In genomic region chr10:10835406-10835805, GRCm38 (mm10) we compare ENCODE assay signal across 14 mouse cellular contexts.
A peak's percentile ranks its signal among the peaks of the same experiment; 100 is the strongest.
DNase-seq lines count a peak whose midpoint lies in the region; TF ChIP-seq lines count a peak whose summit lies in the region.
"Had no signal": no experiment of that assay in that cellular context is flagged by ENCODE, and none has a peak within 500 bp of the region (broad histone marks: within the 10 kb centered on the region; RNA-seq: fewer than 3 reads in every experiment).

No protein-coding gene starts in this region.

- no peak overlapping the region for H3K4me3 ChIP-seq in layer of hippocampus, adult 2 months
- H3K4me3 ChIP-seq in kidney, adult 2 months (ENCODE audit: insufficient read depth, low read depth, low read length) = no peak overlapping the region
- H3K4me3 ChIP-seq: embryonic facial prominence, embryonic 12.5 days; forebrain, embryonic 15.5 days; heart, embryonic 10.5 days; hindbrain, embryonic 12.5 days had no signal

- DNase-seq in layer of hippocampus, adult 2 months (ENCODE audit: low spot score in 2 of 2) = no peak
- no peak for DNase-seq in layer of hippocampus, postnatal 14 days (ENCODE audit: low spot score in 2 of 2)
- DNase-seq in cerebellum, adult 8-10 months = peak; percentile 38
- DNase-seq in cerebellum, postnatal 25 days = peak; percentile 39 to 61
- DNase-seq in kidney, adult 2 months = no peak
- DNase-seq in heart, adult 8-10 months (ENCODE audit: low spot score) = no peak
- DNase-seq: gastrocnemius, postnatal 36 days; heart, adult 11 months; heart, postnatal 10 days; heart, postnatal 4 days had no signal

- H3K27ac ChIP-seq in layer of hippocampus, adult 2 months = peak overlapping the region; percentile 59; the same call in 1 of the 2 replicates
- H3K27ac ChIP-seq in kidney, adult 2 months (ENCODE audit: insufficient read depth, low read depth, low read length) = no peak overlapping the region
- H3K27ac ChIP-seq: embryonic facial prominence, embryonic 12.5 days; forebrain, embryonic 15.5 days; heart, embryonic 10.5 days; hindbrain, embryonic 12.5 days had no signal

- no peaks in the 10 kb centered on the region for H3K4me1 ChIP-seq in kidney, adult 2 months (ENCODE audit: control insufficient read depth, insufficient read depth, low read length)
- H3K4me1 ChIP-seq: embryonic facial prominence, embryonic 12.5 days; forebrain, embryonic 15.5 days; heart, embryonic 10.5 days; hindbrain, embryonic 12.5 days had no signal

- TF ChIP-seq POLR2A in kidney, adult 2 months (IDR thresholded peaks at IDR 0.05; ENCODE audit: low read depth, low read length) = no peak

- no peaks in the 10 kb centered on the region for H3K27me3 ChIP-seq in kidney, adult 2 months (replicated peaks; ENCODE audit: control insufficient read depth, insufficient read depth, low read length)
- H3K27me3 ChIP-seq: embryonic facial prominence, embryonic 12.5 days; forebrain, embryonic 15.5 days; hindbrain, embryonic 12.5 days had no signal

- TF ChIP-seq CTCF in layer of hippocampus, adult 2 months (conservative IDR thresholded peaks at IDR 0.05) = no peak
- no peak for TF ChIP-seq CTCF in kidney, adult 2 months (conservative IDR thresholded peaks at IDR 0.05; ENCODE audit: insufficient read depth, insufficient read length, low read depth, low read length)

- H3K36me3 ChIP-seq in kidney, adult 2 months (ENCODE audit: control insufficient read depth, insufficient read depth, low read length) = no peaks in the 10 kb centered on the region
- H3K36me3 ChIP-seq: embryonic facial prominence, embryonic 12.5 days; forebrain, embryonic 15.5 days; heart, embryonic 10.5 days; hindbrain, embryonic 12.5 days had no signal

Comparison
In these comparisons a context has a peak if more than half of its experiments do, and no peak if none do; other contexts are left out.
1. DNase-seq: peak in cerebellum, adult 8-10 months (single experiment) and cerebellum, postnatal 25 days (2 of 2); none in layer of hippocampus, adult 2 months (0 of 2), layer of hippocampus, postnatal 14 days (0 of 2), kidney, adult 2 months (single experiment) and heart, adult 8-10 months (single experiment).